Mouse (Mus musculus) erythroblast, adult 5-6 weeks (primary cell): Measurements from ENCODE around the gene Mmp9. TPM values are rescaled to one million over a fixed set of nuclear protein-coding genes. Genes with fewer than 3 reads are reported as not detected.
A peak's percentile ranks its signal among the peaks of the same experiment; 100 is the strongest.

Experiments
- ATAC-seq: replicated peaks from 2 replicates; pipeline ENCODE4 v1.8.0; 2016; ENCODE audit warnings: moderate number of reproducible peaks, mild to moderate bottlenecking, moderate TSS enrichment, inconsistent platforms; ENCODE audit not compliant: poor library complexity, low FRiP score, severe bottlenecking
- total RNA-seq, 2 experiments: library from RNA; stranded (forward) in 1 of 2; stranded (reverse) in 1 of 2; fragments of 150-400 nt in 1 of 2; fragments of 200-764, 138-1000 nt in 1 of 2; gene quantifications; 2 replicates each; pipeline versions ENCODE4 v1.2.3 to v1.2.4; 2015 to 2017; ENCODE audit warnings: low replicate concordance in 2 of 2

The Mmp9 gene
- total RNA-seq (2015; ENCODE audit: low replicate concordance) = 73.6 and 120 TPM in 2 replicates
- 31.4 and 35.7 TPM in 2 replicates for total RNA-seq (2017; ENCODE audit: low replicate concordance)

DNA sequence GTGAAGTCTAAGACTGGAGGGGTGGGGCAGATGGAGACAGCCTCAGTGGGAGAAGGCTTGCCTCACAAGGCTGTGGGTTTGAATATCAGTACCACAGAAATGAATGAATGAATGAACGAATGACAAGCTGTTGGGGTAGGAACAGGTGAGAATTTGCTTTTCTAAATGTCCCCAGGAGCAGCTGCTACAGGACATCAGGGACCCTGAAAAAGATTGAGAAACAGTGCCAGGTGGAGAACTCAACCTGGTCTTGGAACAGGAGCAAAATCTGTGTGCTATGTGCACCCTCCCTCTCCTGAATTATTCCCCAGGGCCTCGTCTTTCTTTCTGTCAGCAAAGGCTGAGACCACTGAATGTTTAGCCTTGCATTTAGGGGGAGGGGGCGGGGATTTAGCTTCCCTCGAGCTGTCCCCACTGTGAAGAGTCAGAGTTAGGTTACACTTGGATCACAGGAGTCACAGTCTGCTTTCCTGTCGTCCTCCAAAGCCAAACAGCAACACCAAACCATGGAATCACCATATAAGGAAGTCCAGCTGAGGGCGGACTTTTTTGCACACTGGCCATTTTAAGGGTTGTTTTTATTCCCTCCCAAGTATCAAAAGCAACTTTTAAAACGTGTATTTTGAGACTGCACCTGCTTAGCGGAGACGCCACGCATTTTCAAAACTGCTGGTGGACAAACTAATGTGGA lies at the start of gene Mmp9:
Gene Mmp9, plus strand, starts transcription at position 641 of the 691 bp plus-strand sequence.
- ATAC-seq = no peak

DNA sequence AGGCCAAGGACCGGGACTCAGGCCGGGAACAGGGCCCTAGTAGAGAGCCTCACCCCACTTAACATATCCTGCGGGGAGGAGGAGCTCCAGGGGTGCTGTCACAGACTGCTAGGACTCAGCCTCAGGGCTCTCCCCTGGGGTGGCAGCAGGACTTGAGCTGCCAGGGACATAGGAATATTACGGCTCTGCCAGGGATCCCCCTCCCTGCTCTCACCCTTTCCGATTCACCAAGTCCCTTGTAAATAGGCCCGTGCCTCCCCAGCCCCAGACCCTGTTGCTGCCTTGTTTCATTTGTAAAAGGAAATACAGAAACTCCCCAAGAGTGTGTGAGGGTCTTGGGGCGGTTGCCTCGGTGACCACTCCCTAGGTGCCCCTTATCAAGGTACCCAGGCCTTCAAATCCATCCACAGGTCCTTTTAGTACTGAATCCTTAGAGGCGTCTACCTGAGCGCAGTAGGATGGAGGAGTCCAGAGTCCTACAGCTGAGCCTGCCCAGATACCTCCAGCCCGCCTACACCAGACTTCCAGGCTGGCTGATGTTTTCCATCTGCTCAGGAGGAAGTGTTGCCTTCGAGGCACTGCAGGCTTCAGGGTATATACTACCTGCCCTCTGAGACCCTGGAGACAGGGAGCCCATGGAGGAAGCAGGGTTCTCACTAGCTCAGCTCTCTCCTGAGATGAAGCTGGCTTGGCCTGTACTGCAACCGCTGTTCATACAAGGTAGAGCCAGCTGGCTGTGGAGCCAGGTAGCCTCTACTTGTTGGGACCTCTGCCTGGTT lies 49.3 kb upstream of the Mmp9 start:
- no peak for ATAC-seq

DNA sequence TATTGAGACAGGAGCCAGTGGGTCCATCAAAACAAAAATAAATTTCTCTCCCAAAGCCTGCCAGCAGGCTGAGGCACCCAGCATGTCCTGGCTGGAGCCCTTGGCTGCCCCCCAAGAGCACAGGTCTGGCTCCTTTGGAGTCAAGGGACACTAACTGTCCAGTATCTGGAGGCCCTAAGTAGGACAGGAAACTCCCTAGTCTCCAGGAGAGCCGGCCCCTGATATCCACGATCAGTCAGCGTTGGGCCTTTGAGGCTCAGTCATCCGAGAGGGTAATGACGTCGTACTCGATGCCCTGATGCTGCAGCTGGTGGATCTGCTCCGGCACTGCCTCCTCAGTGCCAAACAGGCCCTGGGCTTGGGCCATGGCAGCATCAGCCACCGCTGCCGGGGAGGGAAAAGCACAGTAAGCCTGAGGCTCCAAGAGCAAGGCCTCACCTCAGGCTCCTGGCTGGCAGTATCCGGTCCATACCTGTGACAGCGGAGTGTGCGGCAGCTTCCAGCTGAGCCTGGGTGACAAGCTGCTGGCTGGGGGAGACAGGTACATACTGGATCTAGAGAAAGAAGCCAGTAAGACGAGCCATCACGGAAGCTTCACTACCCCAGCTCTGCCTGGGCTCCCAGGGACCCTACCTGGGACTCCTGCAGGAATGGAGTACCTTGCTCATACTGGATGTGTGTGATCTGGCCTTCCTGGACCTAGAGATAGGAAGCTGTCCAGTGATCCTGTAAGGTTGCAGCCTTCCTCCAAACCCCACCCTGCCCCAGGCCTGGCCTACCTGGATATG lies 48.5 kb upstream of the Mmp9 start:
- ATAC-seq = no peak

DNA sequence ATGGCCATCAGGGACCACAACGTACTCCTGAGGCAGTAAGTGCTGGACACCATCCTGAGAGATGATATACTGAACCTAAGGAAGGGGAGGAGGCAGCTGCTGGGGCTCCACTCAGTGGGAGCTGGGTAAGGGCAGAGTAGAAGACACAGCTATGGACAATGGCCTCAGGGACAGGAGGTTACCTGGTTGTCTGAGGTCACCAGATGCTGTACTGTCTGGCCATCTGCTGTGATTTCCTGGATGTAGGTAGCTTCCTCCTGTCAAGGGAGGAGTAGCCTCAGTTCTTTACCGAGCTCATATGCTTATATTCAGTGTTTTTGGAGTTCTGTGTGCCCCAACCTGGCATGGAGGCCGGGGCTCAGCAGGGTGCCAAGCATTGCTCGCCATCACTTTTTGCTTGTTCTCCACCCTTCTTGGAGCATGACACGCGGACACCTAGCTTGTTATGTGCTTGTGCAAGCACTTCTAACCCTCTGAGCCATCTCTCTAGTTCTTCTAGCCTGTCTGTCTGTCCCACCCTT lies 47.8 kb upstream of the Mmp9 start:
- no peak for ATAC-seq

DNA sequence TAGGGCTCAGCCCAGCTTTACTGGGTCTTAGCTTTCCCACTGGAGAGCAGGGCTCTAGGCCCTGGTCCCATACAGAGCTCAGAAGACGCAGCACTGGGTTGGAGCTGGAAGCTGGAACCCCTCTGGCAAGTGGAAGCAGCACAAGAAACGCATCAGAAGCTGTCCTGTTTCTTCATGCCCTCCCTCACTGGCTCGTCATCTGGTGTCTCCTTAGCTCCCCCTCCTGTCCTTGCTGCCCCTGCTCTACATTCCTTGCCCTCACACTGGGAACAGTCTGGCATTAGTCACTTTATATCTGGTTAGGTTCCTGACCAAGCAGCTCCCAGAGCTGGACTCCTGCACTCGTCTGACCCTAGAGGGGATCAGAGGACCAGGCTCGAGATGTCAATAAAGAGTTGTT lies 46.5 kb upstream of the Mmp9 start:
- ATAC-seq = no peak

DNA sequence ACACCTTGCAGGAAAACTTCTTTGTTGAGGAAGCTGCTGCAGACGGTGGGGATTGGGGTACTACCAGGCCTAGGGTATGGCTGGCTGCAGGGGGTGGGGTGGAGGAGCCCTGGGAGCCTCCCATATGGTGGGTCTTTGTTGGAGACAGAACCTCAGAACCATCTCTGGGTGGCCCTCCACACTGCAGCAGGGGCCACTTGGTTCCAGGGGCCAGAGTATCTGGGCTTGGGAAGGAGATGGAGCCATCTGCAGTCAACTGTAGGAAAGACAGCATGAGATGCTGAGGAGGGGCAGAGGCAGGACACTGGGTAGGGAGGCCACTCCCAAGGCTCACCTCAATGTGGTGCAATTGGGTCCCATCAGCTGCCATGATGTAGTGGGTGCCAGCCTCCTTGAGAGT lies 45.9 kb upstream of the Mmp9 start:
- ATAC-seq = no peak

DNA sequence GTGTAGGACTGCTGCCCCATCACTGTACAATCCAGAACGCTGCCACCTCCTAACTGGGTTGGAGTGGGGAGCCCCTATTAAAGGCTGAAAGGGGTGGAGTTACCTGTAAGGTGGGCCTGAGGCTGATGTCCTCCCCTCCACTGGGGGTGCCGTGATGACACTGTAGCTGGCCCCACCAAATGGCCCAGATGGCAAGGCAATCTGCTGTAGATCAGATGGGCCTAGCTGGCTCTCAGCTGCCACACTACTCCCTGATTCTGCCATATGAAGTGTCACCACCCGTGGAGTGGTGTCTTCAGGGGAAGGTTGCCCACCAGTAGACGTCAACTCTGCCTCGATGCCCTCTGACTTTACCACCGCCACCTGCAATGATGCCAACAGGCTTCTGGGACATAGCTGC lies 44.7 kb upstream of the Mmp9 start:
- no peak for ATAC-seq

DNA sequence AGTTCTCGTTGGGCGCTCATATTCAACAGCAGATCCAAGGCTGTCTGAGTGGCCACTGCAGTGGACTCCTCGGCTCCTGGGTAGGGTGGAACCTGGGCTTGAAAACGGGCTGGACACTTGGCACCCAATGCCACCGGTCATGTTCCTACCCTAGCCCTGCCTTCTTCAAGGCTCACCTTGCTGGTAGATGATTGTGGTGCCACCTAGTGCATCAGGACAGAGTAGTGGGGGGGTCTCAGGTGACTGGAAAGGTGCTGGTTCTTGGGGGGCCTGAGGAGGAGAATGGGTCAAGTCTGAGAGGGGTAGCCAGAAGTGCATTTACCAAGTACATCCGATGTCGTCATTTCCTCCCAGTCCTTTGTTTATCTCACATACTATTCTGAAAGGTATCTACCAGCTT lies 42.6 kb upstream of the Mmp9 start:
- ATAC-seq = no peak

DNA sequence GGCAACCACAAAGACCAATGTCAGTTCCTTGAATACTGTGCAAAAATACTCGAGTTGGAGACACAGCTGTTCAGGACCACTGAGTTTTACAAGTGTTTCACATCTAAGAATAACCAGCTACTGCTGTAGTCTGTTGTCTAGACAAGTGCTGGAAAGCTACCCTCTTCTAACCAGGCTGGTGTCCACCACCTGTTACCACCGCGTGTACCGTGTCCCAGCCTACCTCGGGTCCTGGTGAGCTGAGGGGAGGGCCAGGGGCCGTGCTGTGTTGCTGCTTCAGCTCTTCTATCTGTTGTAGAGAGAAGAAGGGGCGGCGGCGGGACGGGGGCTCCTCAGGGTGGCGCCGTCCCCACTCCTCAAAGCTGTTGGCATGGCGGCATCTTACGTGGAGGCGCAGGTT lies 41.5 kb upstream of the Mmp9 start:
- no peak for ATAC-seq

DNA sequence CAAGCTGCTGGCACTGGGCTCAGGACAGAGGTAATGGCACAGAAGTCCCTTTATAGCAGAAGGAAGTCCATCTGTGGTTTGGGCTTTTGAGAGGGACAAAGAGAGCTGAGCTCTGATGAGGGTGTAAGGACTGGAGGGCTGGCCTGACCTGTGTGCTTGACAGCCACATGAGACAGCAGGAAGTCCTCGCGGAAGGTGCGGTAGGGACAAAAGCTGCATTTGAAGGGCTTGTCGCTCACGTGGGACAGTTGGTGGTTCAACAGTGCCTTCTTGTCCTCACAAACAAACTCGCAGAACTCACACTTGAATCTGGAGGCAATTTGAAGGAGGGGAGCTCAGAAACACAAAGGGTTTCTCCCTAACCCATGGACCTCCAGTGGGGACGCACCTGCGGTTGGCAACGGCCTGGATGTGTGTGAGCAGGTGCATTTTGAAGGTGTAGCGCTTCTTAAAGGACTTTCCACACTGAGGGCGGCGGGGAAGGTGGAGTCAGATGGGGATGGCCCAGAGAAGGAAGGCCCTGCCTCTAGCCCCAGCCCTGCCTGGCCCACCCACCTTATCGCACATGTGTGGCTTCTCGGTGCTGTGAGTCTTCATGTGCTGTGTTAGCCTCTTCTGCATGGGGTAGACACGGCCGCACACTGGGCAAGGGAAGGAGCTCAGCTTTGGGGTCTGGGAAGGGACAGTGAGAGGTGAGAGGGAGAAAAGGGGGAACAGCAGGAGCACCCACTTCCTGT lies 40.7 kb upstream of the Mmp9 start:
- no peak for ATAC-seq

DNA sequence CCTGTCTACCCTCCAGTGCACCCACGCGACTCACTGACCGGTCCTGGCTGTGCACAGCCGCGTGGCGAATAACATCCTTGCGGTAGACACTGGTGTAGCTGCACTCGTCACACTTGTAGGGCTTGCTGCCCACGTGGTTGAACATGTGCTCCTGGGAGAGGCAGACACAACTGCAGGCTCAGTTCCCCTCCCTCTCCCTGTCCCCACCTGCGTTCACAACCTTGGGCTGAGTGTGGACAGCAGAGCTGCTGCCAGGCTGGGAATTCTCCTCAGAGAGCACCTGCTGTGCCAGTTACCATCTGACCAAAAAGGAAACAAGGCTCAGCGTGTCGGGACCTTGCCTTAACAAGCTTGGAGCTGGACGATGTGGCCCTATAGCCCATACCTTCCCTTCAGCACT lies 39.2 kb upstream of the Mmp9 start:
- no peak for ATAC-seq

DNA sequence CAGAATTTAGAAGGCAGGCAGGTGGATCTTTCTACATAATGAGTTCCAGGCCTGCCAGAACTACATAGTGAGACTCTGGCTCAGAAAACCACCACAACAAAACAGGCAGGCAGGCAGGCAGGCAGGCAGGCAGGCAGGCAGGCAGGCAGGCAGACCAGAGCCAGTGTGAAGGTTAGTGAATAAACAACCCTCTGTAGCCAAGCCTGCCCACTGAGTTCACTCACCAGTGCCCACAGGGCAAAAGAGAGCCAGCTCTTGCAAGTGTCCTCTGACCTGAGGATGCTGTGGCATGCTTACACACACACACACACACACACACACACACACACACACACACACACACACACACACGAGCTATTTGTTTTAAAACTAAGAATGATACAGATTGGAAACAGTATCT lies 37.1 kb upstream of the Mmp9 start:
- no peak for ATAC-seq

DNA sequence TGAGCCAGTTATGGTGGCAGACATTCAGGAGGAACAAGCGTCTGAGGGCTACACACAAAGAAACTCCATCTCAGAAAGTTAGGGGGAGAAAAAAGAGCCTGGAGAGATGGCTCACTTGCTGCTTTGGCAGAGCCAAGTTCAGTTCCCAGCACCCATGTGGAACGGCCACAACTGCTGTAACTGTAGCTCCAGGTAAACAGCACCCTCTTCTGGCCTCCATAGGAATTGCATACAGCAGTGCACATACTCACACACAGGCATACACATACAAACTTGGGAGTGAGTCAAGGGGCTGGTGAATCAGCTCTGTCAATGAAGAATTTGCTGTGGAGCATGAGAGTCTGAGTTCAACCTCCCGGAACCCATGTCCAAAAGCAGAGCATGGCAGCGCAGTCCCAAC lies 34.5 kb upstream of the Mmp9 start:
- ATAC-seq = no peak

DNA sequence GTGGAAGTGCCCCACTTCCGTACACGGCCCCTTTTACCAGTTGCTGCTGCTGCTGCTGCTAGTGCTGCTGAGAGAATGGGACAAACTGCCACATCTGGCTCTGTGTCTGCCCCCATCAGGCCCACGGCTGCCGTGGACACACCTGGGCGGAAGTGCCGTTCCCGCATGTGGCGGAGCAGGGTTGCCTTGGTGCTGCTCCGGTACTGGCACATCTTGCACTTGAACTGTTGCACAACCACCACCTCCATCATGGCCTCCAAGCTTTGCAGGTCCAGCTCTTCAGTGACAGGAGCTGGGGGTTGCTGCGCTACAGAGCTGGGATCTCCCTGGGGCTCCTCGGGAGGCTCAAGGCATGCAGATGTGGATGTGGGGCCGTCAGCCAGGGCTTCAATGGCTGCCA lies 33.1 kb upstream of the Mmp9 start:
- no peak for ATAC-seq

DNA sequence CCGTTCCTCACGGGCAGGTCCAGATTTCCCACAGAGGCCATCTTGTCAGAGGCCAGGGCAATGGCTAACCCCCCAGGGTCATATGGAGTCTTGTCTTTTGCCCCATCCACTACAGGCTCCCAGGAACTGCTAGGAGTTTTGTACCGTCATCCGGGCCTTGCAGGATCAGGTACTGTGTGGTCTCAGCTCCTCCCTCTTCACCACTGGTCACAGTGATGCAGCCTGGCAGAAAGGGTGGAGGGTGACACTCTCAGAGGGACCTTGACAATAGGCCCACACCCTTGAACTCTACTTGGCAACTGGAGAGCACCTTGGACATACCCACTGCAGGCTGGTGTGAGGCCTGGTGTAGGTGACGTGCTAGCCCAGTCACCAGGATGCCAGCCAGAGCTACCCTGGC lies 32.6 kb upstream of the Mmp9 start:
- ATAC-seq = no peak

DNA sequence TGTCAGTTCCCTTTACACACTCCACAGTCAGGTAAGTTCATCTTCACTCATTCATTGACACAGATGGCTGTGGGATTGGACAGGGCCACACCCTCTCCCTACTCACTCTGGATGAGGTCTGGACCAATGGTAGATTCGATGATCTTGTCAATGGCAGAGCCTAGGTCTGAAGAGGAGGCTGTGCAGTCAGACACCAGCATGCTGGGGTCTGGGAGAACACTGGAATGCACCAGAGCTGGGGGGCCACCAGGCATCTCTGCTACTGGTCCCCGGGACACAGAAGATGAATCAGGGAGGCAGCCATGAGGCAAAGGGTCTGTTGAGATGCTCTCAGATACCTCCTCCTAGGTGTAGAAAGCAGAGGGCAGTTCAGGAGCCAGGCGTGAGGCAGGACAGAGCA lies 31.5 kb upstream of the Mmp9 start:
- ATAC-seq = no peak

DNA sequence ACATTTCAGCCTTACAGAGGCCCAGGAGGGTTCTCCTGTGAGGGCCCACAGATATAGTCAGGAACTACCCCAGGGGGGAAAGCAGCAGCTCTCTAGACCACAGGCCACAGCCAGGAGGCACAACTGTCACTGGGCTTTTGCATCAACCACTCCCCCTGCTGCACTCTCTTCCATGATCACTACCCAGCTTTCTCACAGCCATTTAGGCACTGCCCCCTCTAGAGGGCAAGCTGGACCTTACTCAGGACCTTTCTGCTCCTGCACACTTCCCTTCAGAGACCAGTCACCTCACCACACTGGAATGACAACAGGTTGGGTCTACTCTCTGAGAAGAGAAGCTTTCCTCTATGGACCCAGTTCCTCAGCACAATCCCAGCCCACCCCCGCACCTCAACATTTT lies 31.0 kb upstream of the Mmp9 start:
- ATAC-seq = peak; percentile 21

DNA sequence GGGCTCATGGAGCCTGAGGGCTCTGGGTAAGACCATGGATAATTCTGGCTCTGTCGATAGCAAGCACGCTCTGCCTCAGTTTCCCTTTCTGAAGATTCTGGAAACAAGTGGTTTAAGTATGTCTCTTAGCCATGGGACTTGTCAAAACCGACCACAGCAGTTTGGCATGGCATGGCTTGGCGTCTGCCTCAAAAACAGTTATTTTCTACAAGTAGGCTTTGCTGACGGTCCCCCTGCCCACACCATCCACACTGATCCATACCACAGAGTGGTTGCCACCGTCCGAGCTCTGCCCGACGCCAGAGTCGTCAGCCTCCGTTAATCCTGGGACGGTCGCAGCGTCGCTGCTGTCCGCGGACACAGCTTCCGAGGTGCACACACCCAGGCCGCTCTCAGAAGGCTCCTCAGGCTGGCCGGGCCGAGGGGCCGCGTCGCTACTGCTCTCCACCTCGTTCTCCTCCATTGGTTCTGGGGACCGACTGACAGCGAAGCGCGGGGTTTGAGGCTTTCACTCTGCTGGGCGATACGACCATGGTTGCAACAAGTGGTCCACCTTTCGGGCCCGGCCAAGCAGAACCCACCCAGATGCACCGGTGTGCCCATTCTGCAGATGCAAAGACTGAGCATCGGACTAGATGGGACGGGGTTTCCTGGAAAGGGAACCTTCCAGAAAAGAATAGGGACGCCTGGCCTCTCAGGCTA lies 30.1 kb upstream of the Mmp9 start:
- peak; percentile 57 for ATAC-seq
